Mouse (Mus musculus): ENCODE measurements around the gene Slc35d2.

Slc35d2 gene

GRCm38 (mm10) chr13:64128858-64129615 is at the start of gene Slc35d2:
Gene Slc35d2 (minus strand): TSS chr13:64129368.
- in situ Hi-C loops (cut with MboI; ENCODE audit: low sequenced_read_pairs) = no loop called here

- in situ Hi-C loops (cut with MboI; ENCODE audit: low sequenced_read_pairs) = loop anchor here (10.0 kb wide), 1 partner anchor 117 kb away; no protein-coding TSS in a partner anchor
These were observed 48.8 kb upstream of the Slc35d2 start for GRCm38 (mm10) chr13:64178000-64178399.

GRCm38 (mm10) chr13:64169746-64170145 is 40.6 kb upstream of the Slc35d2 start:
- in situ Hi-C loops (cut with MboI; ENCODE audit: low sequenced_read_pairs) = loop anchor here (10.0 kb wide), 1 partner anchor 125 kb away; no protein-coding TSS in a partner anchor

- in situ Hi-C loops (cut with MboI; ENCODE audit: low sequenced_read_pairs) = no loop called here
These were observed 34.1 kb upstream of the Slc35d2 start for GRCm38 (mm10) chr13:64163147-64163715.

GRCm38 (mm10) chr13:64162626-64163025 is 33.5 kb upstream of the Slc35d2 start:
- in situ Hi-C loops (cut with MboI; ENCODE audit: low sequenced_read_pairs) = no loop called here

- in situ Hi-C loops (cut with MboI; ENCODE audit: low sequenced_read_pairs) = no loop called here
These were observed 32.9 kb upstream of the Slc35d2 start for GRCm38 (mm10) chr13:64161916-64162611.

- in situ Hi-C loops (cut with MboI; ENCODE audit: low sequenced_read_pairs) = no loop called here
These were observed 32.4 kb upstream of the Slc35d2 start, which contains the start of gene Habp4 for GRCm38 (mm10) chr13:64161548-64161915. Gene Habp4 (plus strand): TSS chr13:64161824.

- in situ Hi-C loops (cut with MboI; ENCODE audit: low sequenced_read_pairs) = no loop called here
These were observed 27.8 kb upstream of the Slc35d2 start for GRCm38 (mm10) chr13:64156966-64157365.

GRCm38 (mm10) chr13:64155171-64155571 is 26.0 kb upstream of the Slc35d2 start:
- in situ Hi-C loops (cut with MboI; ENCODE audit: low sequenced_read_pairs) = no loop called here

- in situ Hi-C loops (cut with MboI; ENCODE audit: low sequenced_read_pairs) = no loop called here
These were observed 25.5 kb upstream of the Slc35d2 start for GRCm38 (mm10) chr13:64154651-64155050.

- in situ Hi-C loops (cut with MboI; ENCODE audit: low sequenced_read_pairs) = no loop called here
These were observed 24.6 kb upstream of the Slc35d2 start for GRCm38 (mm10) chr13:64153751-64154267.

GRCm38 (mm10) chr13:64153083-64153682 is 24.0 kb upstream of the Slc35d2 start, which contains the start of gene Zfp367:
Gene Zfp367 (minus strand): TSS chr13:64153202.
- in situ Hi-C loops (cut with MboI; ENCODE audit: low sequenced_read_pairs) = no loop called here

GRCm38 (mm10) chr13:64152671-64153082 is 23.5 kb upstream of the Slc35d2 start:
- in situ Hi-C loops (cut with MboI; ENCODE audit: low sequenced_read_pairs) = no loop called here

- in situ Hi-C loops (cut with MboI; ENCODE audit: low sequenced_read_pairs) = no loop called here
These were observed 23.1 kb upstream of the Slc35d2 start for GRCm38 (mm10) chr13:64152241-64152669.

- in situ Hi-C loops (cut with MboI; ENCODE audit: low sequenced_read_pairs) = no loop called here
These were observed 21.0 kb upstream of the Slc35d2 start for GRCm38 (mm10) chr13:64150121-64150520.

GRCm38 (mm10) chr13:64129616-64130375 is 628 bp upstream of the Slc35d2 start:
- in situ Hi-C loops (cut with MboI; ENCODE audit: low sequenced_read_pairs) = no loop called here

- in situ Hi-C loops (cut with MboI; ENCODE audit: low sequenced_read_pairs) = no loop called here
These were observed 2.9 kb downstream of the Slc35d2 start for GRCm38 (mm10) chr13:64126316-64126715.

GRCm38 (mm10) chr13:64124886-64125285 is 4.3 kb downstream of the Slc35d2 start:
- in situ Hi-C loops (cut with MboI; ENCODE audit: low sequenced_read_pairs) = no loop called here

- in situ Hi-C loops (cut with MboI; ENCODE audit: low sequenced_read_pairs) = no loop called here
These were observed 5.5 kb downstream of the Slc35d2 start for GRCm38 (mm10) chr13:64123491-64124188.

- in situ Hi-C loops (cut with MboI; ENCODE audit: low sequenced_read_pairs) = no loop called here
These were observed 8.4 kb downstream of the Slc35d2 start for GRCm38 (mm10) chr13:64120760-64121159.
